24 mouse cellular contexts compared by ENCODE assay signal in the genomic region with DNA sequence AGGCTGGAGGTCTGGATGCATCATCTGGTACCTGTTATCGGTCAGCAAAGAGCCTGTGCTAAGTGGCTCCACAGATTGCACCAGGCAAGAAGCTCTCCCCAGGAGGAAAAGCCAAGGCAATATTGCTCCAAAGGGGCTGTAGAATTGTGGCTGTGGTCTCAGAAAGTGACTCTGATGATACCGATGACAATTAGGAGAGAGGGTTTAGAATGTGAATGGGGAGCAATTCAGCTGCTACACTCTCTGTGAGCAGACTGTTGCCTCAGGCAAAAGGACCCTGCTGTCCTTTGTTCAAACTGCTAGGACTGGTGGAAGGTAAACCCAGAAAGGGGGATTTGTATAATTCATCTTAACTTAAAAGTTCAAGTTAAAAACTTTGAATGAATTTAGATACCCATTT.
DNase-seq lines count a peak whose midpoint lies in the region; ATAC-seq and TF ChIP-seq lines count a peak whose summit lies in the region.
"Had no signal": no experiment of that assay in that cellular context is flagged by ENCODE, and none has a peak within 500 bp of the region (broad histone marks: within the 10 kb centered on the region; RNA-seq: fewer than 3 reads in every experiment).

No protein-coding gene starts in this region.

- WGBS in heart, embryonic 12.5 days = 24% methylated on average over 2 of the region's 2 CpGs
- 13% methylated on average over 2 of the region's 2 CpGs for WGBS in midbrain, embryonic 12.5 days
- 24% methylated on average over 2 of the region's 2 CpGs for WGBS in midbrain, postnatal 0 days
- 9% methylated on average over 2 of the region's 2 CpGs for WGBS in embryonic facial prominence, embryonic 11.5 days

- H3K27me3 ChIP-seq in heart, embryonic 12.5 days (replicated peaks) = no peaks in the 10 kb centered on the region
- H3K27me3 ChIP-seq in midbrain, embryonic 12.5 days = no peaks in the 10 kb centered on the region
- no peaks in the 10 kb centered on the region for H3K27me3 ChIP-seq in midbrain, postnatal 0 days (ENCODE audit: insufficient read depth, low read length)
- H3K27me3 ChIP-seq in embryonic facial prominence, embryonic 11.5 days (ENCODE audit: control insufficient read depth, insufficient read depth, low read length) = no peaks in the 10 kb centered on the region
- H3K27me3 ChIP-seq: forebrain, embryonic 15.5 days; intestine, embryonic 15.5 days; limb, embryonic 12.5 days had no signal

- H3K9me3 ChIP-seq in heart, embryonic 12.5 days (replicated peaks) = no peaks in the 10 kb centered on the region
- H3K9me3 ChIP-seq in midbrain, embryonic 12.5 days = no peaks in the 10 kb centered on the region
- H3K9me3 ChIP-seq in midbrain, postnatal 0 days (ENCODE audit: low read length) = no peaks in the 10 kb centered on the region
- H3K9me3 ChIP-seq in embryonic facial prominence, embryonic 11.5 days (replicated peaks; ENCODE audit: control insufficient read depth, low read length) = no peaks in the 10 kb centered on the region
- H3K9me3 ChIP-seq: forebrain, embryonic 15.5 days; hindbrain, embryonic 15.5 days; intestine, embryonic 15.5 days; limb, embryonic 12.5 days had no signal

- H3K4me3 ChIP-seq in heart, embryonic 12.5 days = no peak overlapping the region
- no peak overlapping the region for H3K4me3 ChIP-seq in midbrain, embryonic 12.5 days
- H3K4me3 ChIP-seq in midbrain, postnatal 0 days (ENCODE audit: low read depth, low read length) = no peak overlapping the region
- H3K4me3 ChIP-seq in embryonic facial prominence, embryonic 11.5 days (ENCODE audit: low read depth, low read length) = no peak overlapping the region
- H3K4me3 ChIP-seq: forebrain, embryonic 15.5 days; hindbrain, embryonic 15.5 days; intestine, embryonic 15.5 days; limb, embryonic 12.5 days had no signal

- H3K9ac ChIP-seq in heart, embryonic 12.5 days = no peak overlapping the region
- no peak overlapping the region for H3K9ac ChIP-seq in midbrain, embryonic 12.5 days (replicated peaks)
- H3K9ac ChIP-seq in midbrain, postnatal 0 days (replicated peaks; ENCODE audit: low read length, poor library complexity, severe bottlenecking) = no peak overlapping the region
- no peak overlapping the region for H3K9ac ChIP-seq in embryonic facial prominence, embryonic 11.5 days (replicated peaks; ENCODE audit: low read length)
- H3K9ac ChIP-seq: forebrain, embryonic 15.5 days; hindbrain, embryonic 15.5 days; intestine, embryonic 15.5 days; limb, embryonic 12.5 days; liver, postnatal 0 days had no signal

- no peak for DNase-seq in heart, adult 18-20 months
- no peak for DNase-seq in midbrain, postnatal 0 days (ENCODE audit: low spot score)
- DNase-seq in brain, embryonic 14.5 days (ENCODE audit: low read depth) = peak; percentile 49
- peak; percentile 36 for DNase-seq in embryonic facial prominence, embryonic 11.5 days (ENCODE audit: low spot score)
- no peak for DNase-seq in gastrocnemius, postnatal 25 days
- DNase-seq in cerebellum, adult 9-11 months = no peak
- DNase-seq: adrenal gland, postnatal 14 days; cerebellum, adult 8-10 months; gastrocnemius, postnatal 14 days; kidney, postnatal 36 days; liver, postnatal 0 days; midbrain, embryonic 14.5 days; thymus, adult 18-20 months; thymus, postnatal 36 days had no signal

- no peak for TF ChIP-seq POLR2A in brain, embryonic 14.5 days (IDR thresholded peaks at IDR 0.05; ENCODE audit: borderline replicate concordance, extremely low read depth, insufficient read depth, insufficient read length, poor library complexity, severe bottlenecking)

- no peaks in the 10 kb centered on the region for H3K36me3 ChIP-seq in heart, embryonic 12.5 days
- no peaks in the 10 kb centered on the region for H3K36me3 ChIP-seq in midbrain, embryonic 12.5 days
- no peaks in the 10 kb centered on the region for H3K36me3 ChIP-seq in midbrain, postnatal 0 days (ENCODE audit: insufficient read depth, low read length)
- H3K36me3 ChIP-seq in embryonic facial prominence, embryonic 11.5 days (replicated peaks; ENCODE audit: control insufficient read depth, insufficient read depth, low read depth, low read length) = no peaks in the 10 kb centered on the region
- H3K36me3 ChIP-seq: forebrain, embryonic 15.5 days; G1E; hindbrain, embryonic 15.5 days; intestine, embryonic 15.5 days; limb, embryonic 12.5 days had no signal

- peak overlapping the region; percentile 29; the same call in 1 of the 2 replicates for H3K4me2 ChIP-seq in heart, embryonic 12.5 days
- no peak overlapping the region for H3K4me2 ChIP-seq in midbrain, embryonic 12.5 days (replicated peaks)
- no peak overlapping the region for H3K4me2 ChIP-seq in midbrain, postnatal 0 days (ENCODE audit: low read depth, low read length, poor library complexity, severe bottlenecking)
- no peak overlapping the region for H3K4me2 ChIP-seq in embryonic facial prominence, embryonic 11.5 days (ENCODE audit: low read depth, low read length)
- H3K4me2 ChIP-seq: forebrain, embryonic 15.5 days; hindbrain, embryonic 15.5 days; intestine, embryonic 15.5 days; limb, embryonic 12.5 days; liver, embryonic 11.5 days had no signal

- peaks cover 5% of the 10 kb centered on the region for H3K4me1 ChIP-seq in heart, embryonic 12.5 days (replicated peaks)
- peaks cover 7% of the 10 kb centered on the region; the same call in 1 of the 2 replicates for H3K4me1 ChIP-seq in midbrain, embryonic 12.5 days
- H3K4me1 ChIP-seq in midbrain, postnatal 0 days (ENCODE audit: insufficient read depth, low read length) = no peaks in the 10 kb centered on the region
- H3K4me1 ChIP-seq in embryonic facial prominence, embryonic 11.5 days (ENCODE audit: control insufficient read depth, insufficient read depth, low read length) = no peaks in the 10 kb centered on the region
- H3K4me1 ChIP-seq: intestine, embryonic 15.5 days had no signal

- no peak overlapping the region for H3K27ac ChIP-seq in heart, embryonic 12.5 days (ENCODE audit: poor library complexity, severe bottlenecking)
- H3K27ac ChIP-seq in midbrain, embryonic 12.5 days (replicated peaks) = no peak overlapping the region
- H3K27ac ChIP-seq in midbrain, postnatal 0 days (ENCODE audit: low read depth, low read length) = no peak overlapping the region
- no peak overlapping the region for H3K27ac ChIP-seq in embryonic facial prominence, embryonic 11.5 days (replicated peaks; ENCODE audit: low read depth, low read length)
- H3K27ac ChIP-seq: forebrain, embryonic 15.5 days; hindbrain, embryonic 15.5 days; intestine, embryonic 15.5 days; limb, embryonic 12.5 days had no signal

- TF ChIP-seq CTCF in midbrain, postnatal 0 days (IDR thresholded peaks at IDR 0.05) = no peak
- no peak for TF ChIP-seq CTCF in brain, embryonic 14.5 days (IDR thresholded peaks at IDR 0.05; ENCODE audit: borderline replicate concordance, extremely low read depth, insufficient read depth, insufficient read length)

- no peak for ATAC-seq in heart, embryonic 12.5 days (ENCODE audit: insufficient number of reproducible peaks, low FRiP score)
- 0 out of 2 replicates have a peak, but pooled peaks have one; percentile 20 for ATAC-seq in midbrain, embryonic 12.5 days (ENCODE audit: low FRiP score, low read depth)
- no peak for ATAC-seq in midbrain, postnatal 0 days (ENCODE audit: low FRiP score)
- no peak; the same call in 1 of the 2 replicates for ATAC-seq in embryonic facial prominence, embryonic 11.5 days (replicated peaks; ENCODE audit: insufficient number of reproducible peaks, low FRiP score, low TSS enrichment, low read depth)
- ATAC-seq: CD4-positive, CD25-positive, alpha-beta regulatory T cell, adult 4 months; forebrain, embryonic 15.5 days; intestine, embryonic 15.5 days; liver, postnatal 0 days; lung, postnatal 0 days had no signal

Comparison
In these comparisons a context has a peak if more than half of its experiments do, and no peak if none do; other contexts are left out.
1. DNase-seq: peak in brain, embryonic 14.5 days (single experiment) and embryonic facial prominence, embryonic 11.5 days (single experiment); none in heart, adult 18-20 months (0 of 2), midbrain, postnatal 0 days (single experiment), gastrocnemius, postnatal 25 days (single experiment) and cerebellum, adult 9-11 months (single experiment).